Mouse (Mus musculus): ENCODE results near the gene Trpm8. TPM values are rescaled to one million over a fixed set of nuclear protein-coding genes. Genes with fewer than 3 reads are reported as not detected.

Gene Trpm8
- total and polyA plus RNA-seq, 3 experiments = not detected

DNA sequence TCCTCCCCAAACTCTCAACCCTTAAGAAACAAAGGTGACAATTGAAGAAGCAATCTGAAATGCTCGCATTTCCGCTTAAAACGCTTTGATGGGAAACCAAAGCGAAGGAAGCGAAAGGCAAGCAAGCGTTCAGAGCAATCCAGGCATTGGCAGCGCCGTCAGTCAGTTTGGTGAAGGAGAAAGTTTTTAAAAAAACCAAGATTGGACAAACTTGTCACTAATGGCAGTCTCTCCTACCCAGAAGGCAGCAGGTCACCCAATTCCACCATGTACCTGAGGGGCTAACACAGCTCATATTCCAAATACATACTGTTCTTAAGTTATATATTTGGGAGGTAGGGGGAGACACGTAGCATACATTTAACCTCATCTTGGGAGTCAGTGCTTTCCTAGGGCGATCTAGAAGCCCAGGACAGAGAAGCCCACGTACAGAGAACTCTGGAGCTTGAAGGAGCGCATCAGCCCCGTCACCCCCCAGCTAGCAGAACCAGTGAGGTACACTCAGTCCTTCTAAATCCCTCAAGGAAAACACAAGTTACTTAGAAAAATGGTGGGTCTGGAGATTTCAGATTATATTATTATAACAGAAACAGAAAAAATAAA, 2.3 kb upstream of the Trpm8 start:
- Histone ChIP-seq H3K4me3 (replicated peaks in 1 of 3; ENCODE audit: low read depth in 2 of 3, low read length in 2 of 3, poor library complexity in 1 of 3) (no peak overlapping the region), H3K4me1 (ENCODE audit: control insufficient read depth in 1 of 2, insufficient read depth in 2 of 2) (peaks cover 5 to 20% of the 10 kb centered on the region in 2 experiments), H3K36me3 (replicated peaks in 1 of 2; ENCODE audit: control insufficient read depth in 1 of 2, insufficient read depth in 1 of 2, low read length in 1 of 2) (peaks cover 35 to 47% of the 10 kb centered on the region in 2 experiments), H3K4me2 (ENCODE audit: insufficient read depth, low read depth, poor library complexity, severe bottlenecking) (no peak overlapping the region), H3K27me3 (replicated peaks) (peaks cover 19% of the 10 kb centered on the region), H3K79me2 (replicated peaks; ENCODE audit: control insufficient read depth, extremely low read depth, insufficient read depth, poor library complexity, severe bottlenecking) (peaks cover 31% of the 10 kb centered on the region), H3K9ac (ENCODE audit: insufficient read depth, low read depth) (no peak overlapping the region), H3K9me3 (replicated peaks; ENCODE audit: low read length) (peaks cover 19% of the 10 kb centered on the region), H3K27ac (ENCODE audit: insufficient read depth, low read depth) (no peak overlapping the region)
- TF ChIP-seq JUN (IDR thresholded peaks at IDR 0.05; ENCODE audit: insufficient read depth, low read depth, low read length) (no peak), SIN3A (IDR thresholded peaks at IDR 0.05; ENCODE audit: low read length) (no peak), TBP (conservative IDR thresholded peaks at IDR 0.05; ENCODE audit: low read depth, low read length) (no peak), ZKSCAN1 (IDR thresholded peaks at IDR 0.05; ENCODE audit: borderline replicate concordance, low read depth, low read length) (no peak), NELFE (IDR thresholded peaks at IDR 0.05; ENCODE audit: low read depth, low read length) (no peak), HCFC1 (IDR thresholded peaks at IDR 0.05; ENCODE audit: low read depth, low read length) (no peak), BHLHE40 (IDR thresholded peaks at IDR 0.05; ENCODE audit: low read depth, low read length) (no peak)
- DNase-seq (ENCODE audit: extremely low read depth) = no peak
- dilution Hi-C loops (cut with MboI; ENCODE audit: extremely low pct_ligation_motif_present, extremely low pct_unique_long_range_greater_than_20kb, low sequenced_read_pairs) = no loop called here
- in situ Hi-C loops (cut with MboI; ENCODE audit: low pct_ligation_motif_present, low pct_unique_long_range_greater_than_20kb, low sequenced_read_pairs) = loop anchor here (25.0 kb wide), 1 partner anchor 313 kb away; no protein-coding TSS in a partner anchor

DNA sequence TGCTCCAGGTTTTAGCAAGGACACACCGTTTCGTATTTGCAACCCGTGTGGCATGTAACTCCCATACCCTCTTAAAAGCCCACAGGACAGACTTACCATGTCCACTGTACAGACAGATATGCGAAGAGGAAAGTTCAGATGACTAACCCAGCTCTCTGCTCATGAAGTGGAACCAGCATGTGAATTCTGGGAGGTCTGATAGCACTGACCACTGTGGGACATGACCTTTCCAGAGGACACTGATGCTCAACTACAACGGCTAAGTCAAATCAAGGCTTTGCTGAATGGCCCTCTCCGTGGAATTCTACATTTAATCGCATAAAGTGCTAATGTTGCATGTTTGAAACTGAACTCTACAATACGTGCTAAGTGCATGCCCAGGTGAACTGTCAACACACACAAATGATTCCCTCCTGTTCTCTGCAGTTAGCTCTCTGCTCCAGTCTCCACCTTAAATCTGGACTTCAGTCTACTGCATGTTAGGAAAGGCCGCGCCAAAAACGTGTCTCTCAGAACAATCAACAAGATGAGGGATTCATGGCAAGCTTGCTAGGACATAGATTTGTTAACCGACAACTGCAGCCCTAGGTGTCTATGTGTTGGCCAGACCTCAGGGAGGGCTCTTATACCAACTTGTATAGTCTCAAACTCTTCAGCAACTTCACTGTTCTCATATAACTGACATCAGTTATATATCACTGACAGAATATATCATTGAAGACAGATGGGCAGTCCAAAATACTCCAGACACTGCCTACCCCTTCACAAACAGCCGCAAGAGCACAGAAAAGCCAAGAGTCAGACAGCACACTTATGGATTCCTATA, 1.6 kb upstream of the Trpm8 start:
- TF ChIP-seq TBP (conservative IDR thresholded peaks at IDR 0.05; ENCODE audit: low read depth, low read length) (no peak), MAFK (IDR thresholded peaks at IDR 0.05; ENCODE audit: insufficient replicate concordance, low read length) (0 out of 2 replicates have a peak, but pooled peaks have one; percentile 46), SIN3A (IDR thresholded peaks at IDR 0.05; ENCODE audit: low read length) (peak; percentile 58; the same call in 1 of the 2 replicates), CHD2 (IDR thresholded peaks at IDR 0.05; ENCODE audit: low read length) (peak; percentile 7; the same call in 1 of the 2 replicates), BHLHE40 (IDR thresholded peaks at IDR 0.05; ENCODE audit: low read depth, low read length) (peak; percentile 25; the same call in 1 of the 2 replicates), RCOR1 (conservative IDR thresholded peaks at IDR 0.05; ENCODE audit: low read depth, low read length) (no peak), ZMIZ1 (IDR thresholded peaks at IDR 0.05; ENCODE audit: low read depth, low read length) (no peak), JUN (IDR thresholded peaks at IDR 0.05; ENCODE audit: insufficient read depth, low read depth, low read length) (no peak), MYC (IDR thresholded peaks at IDR 0.05; ENCODE audit: low read depth, low read length) (0 out of 2 replicates have a peak, but pooled peaks have one; percentile 55), MXI1 (IDR thresholded peaks at IDR 0.05; ENCODE audit: low read depth, low read length) (no peak; the same call in none of the 2 replicates)
- dilution Hi-C loops (cut with MboI; ENCODE audit: extremely low pct_ligation_motif_present, extremely low pct_unique_long_range_greater_than_20kb, low sequenced_read_pairs) = no loop called here
- H3K9me3 ChIP-seq (replicated peaks; ENCODE audit: low read length) = peaks cover 19% of the 10 kb centered on the region
- H3K36me3 ChIP-seq (replicated peaks in 1 of 2; ENCODE audit: control insufficient read depth in 1 of 2, insufficient read depth in 1 of 2, low read length in 1 of 2) = peaks cover 35 to 47% of the 10 kb centered on the region in 2 experiments
- DNase-seq (ENCODE audit: extremely low read depth) = no peak
- H3K4me3 ChIP-seq (replicated peaks in 1 of 3; ENCODE audit: low read depth in 2 of 3, low read length in 2 of 3, poor library complexity in 1 of 3) = peak overlapping the region; percentile 54 to 66 (median 64)
- peaks cover 5 to 20% of the 10 kb centered on the region in 2 experiments for H3K4me1 ChIP-seq (ENCODE audit: control insufficient read depth in 1 of 2, insufficient read depth in 2 of 2)
- peaks cover 24% of the 10 kb centered on the region for H3K27me3 ChIP-seq (replicated peaks)
- H3K4me2 ChIP-seq (ENCODE audit: insufficient read depth, low read depth, poor library complexity, severe bottlenecking) = peak overlapping the region; percentile 59
- H3K9ac ChIP-seq (ENCODE audit: insufficient read depth, low read depth) = peak overlapping the region; percentile 38
- peaks cover 31% of the 10 kb centered on the region for H3K79me2 ChIP-seq (replicated peaks; ENCODE audit: control insufficient read depth, extremely low read depth, insufficient read depth, poor library complexity, severe bottlenecking)
- in situ Hi-C loops (cut with MboI; ENCODE audit: low pct_ligation_motif_present, low pct_unique_long_range_greater_than_20kb, low sequenced_read_pairs) = loop anchor here (25.0 kb wide), 1 partner anchor 314 kb away; no protein-coding TSS in a partner anchor
- no peak overlapping the region for H3K27ac ChIP-seq (ENCODE audit: insufficient read depth, low read depth)
